Comparison of ENCODE assay signal across 15 mouse cellular contexts in the genomic region with DNA sequence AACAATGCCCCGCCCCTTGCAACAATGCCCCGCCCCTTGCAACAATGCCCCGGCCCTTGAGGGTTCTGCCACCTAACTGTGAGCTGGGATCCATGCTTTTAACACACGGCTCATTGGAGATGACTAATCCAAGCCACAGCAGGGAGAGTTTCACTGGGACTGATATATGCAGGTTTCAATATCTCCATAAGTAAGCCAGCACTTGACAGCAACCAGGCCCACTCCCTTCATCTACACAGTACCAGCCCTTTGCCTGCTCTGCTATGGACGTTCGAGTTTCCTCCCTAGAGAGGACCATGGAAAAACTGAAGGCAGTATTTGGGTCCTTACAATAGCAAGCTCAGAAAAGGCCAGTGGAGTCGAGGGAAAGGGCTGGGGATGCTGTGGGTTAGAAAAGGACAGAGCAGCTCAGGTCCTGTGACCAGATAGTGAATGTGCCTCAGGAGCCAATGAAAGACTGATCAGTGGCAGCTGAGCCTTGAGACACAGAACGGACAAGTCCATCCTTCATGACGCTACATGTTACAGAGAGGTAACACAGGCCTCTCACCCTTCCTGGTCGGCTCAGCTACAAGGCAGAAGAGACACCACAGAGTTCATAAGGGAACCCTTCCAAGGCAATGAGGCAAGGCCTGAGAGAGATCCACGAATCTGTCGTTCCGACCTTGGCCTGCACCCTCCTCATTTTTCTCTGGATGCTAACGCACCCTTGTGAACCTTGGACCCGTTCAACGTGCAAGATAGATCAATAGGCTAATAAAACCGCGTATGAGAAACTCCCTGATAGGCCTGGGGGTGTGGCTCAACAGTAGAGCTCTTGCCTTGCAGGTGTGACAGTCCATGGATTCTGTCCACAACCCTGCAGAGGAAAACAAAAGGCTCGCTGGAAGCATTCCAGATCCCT.
DNase-seq lines count a peak whose midpoint lies in the region; ATAC-seq lines count a peak whose summit lies in the region.
"Had no signal": no experiment of that assay in that cellular context is flagged by ENCODE, and none has a peak within 500 bp of the region (broad histone marks: within the 10 kb centered on the region; RNA-seq: fewer than 3 reads in every experiment).

No protein-coding gene starts in this region.

- no peaks in the 10 kb centered on the region for H3K27me3 ChIP-seq in hindbrain, embryonic 10.5 days (ENCODE audit: insufficient read depth, poor library complexity, severe bottlenecking)
- no peaks in the 10 kb centered on the region for H3K27me3 ChIP-seq in hindbrain, embryonic 11.5 days (ENCODE audit: control insufficient read depth, insufficient read depth, low read length)
- no peaks in the 10 kb centered on the region for H3K27me3 ChIP-seq in intestine, embryonic 16.5 days (replicated peaks; ENCODE audit: control insufficient read depth, insufficient read depth, low read length)
- H3K27me3 ChIP-seq: limb, embryonic 13.5 days; lung, embryonic 15.5 days had no signal

- no peak overlapping the region for H3K4me2 ChIP-seq in hindbrain, embryonic 11.5 days (replicated peaks; ENCODE audit: low read depth, low read length)
- no peak overlapping the region for H3K4me2 ChIP-seq in intestine, embryonic 16.5 days (ENCODE audit: low read depth, low read length)
- H3K4me2 ChIP-seq: limb, embryonic 13.5 days; lung, embryonic 15.5 days had no signal

- 63% methylated on average over 19 of the region's 19 CpGs for WGBS in hindbrain, embryonic 10.5 days
- 63% methylated on average over 19 of the region's 19 CpGs for WGBS in hindbrain, embryonic 11.5 days
- 44% methylated on average over 19 of the region's 19 CpGs for WGBS in intestine, embryonic 16.5 days

- no peak overlapping the region for H3K9ac ChIP-seq in hindbrain, embryonic 11.5 days (ENCODE audit: low read depth, low read length)
- H3K9ac ChIP-seq in intestine, embryonic 16.5 days (ENCODE audit: low read depth, low read length) = no peak overlapping the region
- H3K9ac ChIP-seq: forebrain, postnatal 0 days; limb, embryonic 13.5 days; lung, embryonic 15.5 days had no signal

- peaks cover 5% of the 10 kb centered on the region; the same call in 1 of the 2 replicates for H3K4me1 ChIP-seq in hindbrain, embryonic 10.5 days (replicated peaks)
- no peaks in the 10 kb centered on the region for H3K4me1 ChIP-seq in hindbrain, embryonic 11.5 days (replicated peaks; ENCODE audit: control insufficient read depth, insufficient read depth, low read length)
- H3K4me1 ChIP-seq in intestine, embryonic 16.5 days (ENCODE audit: control insufficient read depth, insufficient read depth, low read length) = no peaks in the 10 kb centered on the region
- H3K4me1 ChIP-seq: lung, embryonic 15.5 days had no signal

- 0 out of 2 replicates have a peak overlapping the region, but pooled peaks have one; percentile 12 for H3K27ac ChIP-seq in hindbrain, embryonic 10.5 days
- no peak overlapping the region for H3K27ac ChIP-seq in hindbrain, embryonic 11.5 days (ENCODE audit: low read depth, low read length)
- peak overlapping the region; percentile 61 for H3K27ac ChIP-seq in intestine, embryonic 16.5 days (ENCODE audit: low read length)
- H3K27ac ChIP-seq: limb, embryonic 13.5 days; lung, embryonic 15.5 days had no signal

- no peak overlapping the region for H3K4me3 ChIP-seq in hindbrain, embryonic 10.5 days
- H3K4me3 ChIP-seq in hindbrain, embryonic 11.5 days (ENCODE audit: low read depth, low read length) = no peak overlapping the region
- H3K4me3 ChIP-seq in intestine, embryonic 16.5 days (ENCODE audit: low read length) = no peak overlapping the region
- H3K4me3 ChIP-seq: limb, embryonic 13.5 days; lung, embryonic 15.5 days; myocyte had no signal

- no peak for ATAC-seq in hindbrain, embryonic 11.5 days (ENCODE audit: low FRiP score)
- ATAC-seq in intestine, embryonic 16.5 days = peak; percentile 99
- ATAC-seq: forebrain, postnatal 0 days had no signal

- intact Hi-C loops in gastrocnemius, postnatal 36 days (cut with DNase I) = no loop called here

- DNase-seq in hindbrain, embryonic 10.5 days (ENCODE audit: low spot score) = no peak
- DNase-seq in hindbrain, embryonic 11.5 days (ENCODE audit: low spot score) = no peak
- peak; percentile 48 for DNase-seq in retina, postnatal 1 day
- DNase-seq in retina, embryonic 14.5 days (ENCODE audit: low spot score) = no peak
- no peak for DNase-seq in T-cell, adult 2 months (ENCODE audit: low spot score)
- no peak for DNase-seq in gastrocnemius, postnatal 36 days
- DNase-seq: adrenal gland, adult 8-10 months; cerebellum, adult 9-10 months; forebrain, postnatal 0 days; gastrocnemius, postnatal 25 days; kidney, adult 11 months had no signal

- no peaks in the 10 kb centered on the region for H3K9me3 ChIP-seq in hindbrain, embryonic 10.5 days
- H3K9me3 ChIP-seq in hindbrain, embryonic 11.5 days (ENCODE audit: control insufficient read depth, low read length) = no peaks in the 10 kb centered on the region
- H3K9me3 ChIP-seq in intestine, embryonic 16.5 days (ENCODE audit: control insufficient read depth, low read length) = no peaks in the 10 kb centered on the region
- H3K9me3 ChIP-seq: limb, embryonic 13.5 days; lung, embryonic 15.5 days had no signal

- H3K36me3 ChIP-seq in hindbrain, embryonic 10.5 days = no peaks in the 10 kb centered on the region
- H3K36me3 ChIP-seq in hindbrain, embryonic 11.5 days (ENCODE audit: control insufficient read depth, insufficient read depth, low read length) = no peaks in the 10 kb centered on the region
- no peaks in the 10 kb centered on the region for H3K36me3 ChIP-seq in intestine, embryonic 16.5 days (ENCODE audit: control insufficient read depth, insufficient read depth, low read length)
- H3K36me3 ChIP-seq: limb, embryonic 13.5 days; lung, embryonic 15.5 days had no signal
